ENCODE assay signal across 8 mouse cellular contexts in genomic region chr13:73692249-73692868, GRCm38 (mm10). TPM values are rescaled to one million over a fixed set of nuclear protein-coding genes. Genes with fewer than 3 reads are reported as not detected.
DNase-seq lines count a peak whose midpoint lies in the region; ATAC-seq and TF ChIP-seq lines count a peak whose summit lies in the region.

No protein-coding gene starts in this region.

- TF ChIP-seq CTCF in heart, adult 2 months (IDR thresholded peaks at IDR 0.05), result peak; percentile 73
- TF ChIP-seq CTCF in left cerebral cortex, adult 2 months (IDR thresholded peaks at IDR 0.05), result peak; percentile 70

- no peak overlapping the region for H3K9ac ChIP-seq in heart, adult 2 months (ENCODE audit: low read depth, low read length)

- TF ChIP-seq POLR2A in heart, adult 2 months (IDR thresholded peaks at IDR 0.05; ENCODE audit: insufficient read depth, low read depth, low read length), result no peak

- ATAC-seq in megakaryocyte, adult 5-6 weeks (ENCODE audit: poor library complexity, severe bottlenecking), result peak; percentile 77

- no peak overlapping the region for H3K4me3 ChIP-seq in heart, adult 2 months
- no peak overlapping the region for H3K4me3 ChIP-seq in left cerebral cortex, adult 2 months

- no peak overlapping the region for H3K27ac ChIP-seq in heart, adult 2 months
- no peak overlapping the region for H3K27ac ChIP-seq in left cerebral cortex, adult 2 months

- H3K79me2 ChIP-seq in heart, adult 2 months (replicated peaks; ENCODE audit: control insufficient read depth, insufficient read depth, low read length), result no peaks in the 10 kb centered on the region

- 29% methylated on average over 10 of the region's 10 CpGs for WGBS in heart, adult 2 months

- no peaks in the 10 kb centered on the region for H3K4me1 ChIP-seq in heart, adult 2 months (ENCODE audit: control insufficient read depth, insufficient read depth, low read length)

- peak; percentile 45 to 48 for DNase-seq in heart, adult 2 months
- no peak for DNase-seq in heart, adult 11 months
- DNase-seq in cerebellum, postnatal 10 days, result peak; percentile 85
- DNase-seq in frontal cortex, postnatal 10 days (ENCODE audit: low spot score in 2 of 2), result peak; percentile 29 to 48
- peak; percentile 20 for DNase-seq in hindlimb bud, embryonic 11.5 days (ENCODE audit: extremely low spot score, low read depth, low spot score)
- peak; percentile 43 to 53 for DNase-seq in left cerebral cortex, adult 2 months (ENCODE audit: extremely low spot score in 1 of 2, low spot score in 2 of 2)
- peak; percentile 12 to 24 for DNase-seq in right cerebral cortex, postnatal 36 days (ENCODE audit: low spot score in 2 of 2)

- no peak for TF ChIP-seq EP300 in heart, adult 2 months (IDR thresholded peaks at IDR 0.05; ENCODE audit: insufficient read depth, low read depth, low read length)

- H3K27me3 ChIP-seq in heart, adult 2 months (ENCODE audit: control insufficient read depth, insufficient read depth, low read length), result no peaks in the 10 kb centered on the region

- intact Hi-C loops in heart, adult 2 months (cut with DNase I), result loop anchor here (2.0 kb wide), 1 partner anchor 180 kb away; no protein-coding TSS in a partner anchor
- intact Hi-C loops in left cerebral cortex, adult 2 months (cut with DNase I), result loop anchor here (1.0 to 10.0 kb wide), 3 partner anchors 46 to 268 kb away; no protein-coding TSS in a partner anchor

- H3K36me3 ChIP-seq in heart, adult 2 months (ENCODE audit: control insufficient read depth, insufficient read depth, low read length), result no peaks in the 10 kb centered on the region

RNA-seq across cellular contexts. Expression of gene Slc6a19, which starts 12.3 kb away (rescaled TPM):
- total RNA-seq in heart, adult 2 months (2021), result not detected
- polyA plus RNA-seq in heart, adult 2 months (2012; rRNA removed), result 0.08 TPM in 1 of 2 replicates, not detected in the other
- under 1 TPM in 1 of 2 experiments, not detected in 1; 0.16 TPM for total RNA-seq in left cerebral cortex, adult 2 months (2021)
- total RNA-seq in megakaryocyte, adult 5-6 weeks (2015), result 0.34 TPM in 1 of 2 replicates, not detected in the other
- total RNA-seq in megakaryocyte, adult 5-6 weeks (2017), result 0.04 TPM in 1 of 2 replicates, not detected in the other

RNA-seq across cellular contexts. Expression of gene Slc6a18, which starts 14.5 kb away (rescaled TPM):
- total RNA-seq in heart, adult 2 months (2021), result not detected
- polyA plus RNA-seq in heart, adult 2 months (2012; rRNA removed), result not detected in 2 replicates
- not detected for total RNA-seq in left cerebral cortex, adult 2 months (2021)
- total RNA-seq in megakaryocyte, adult 5-6 weeks (2015), result not detected in 2 replicates
- total RNA-seq in megakaryocyte, adult 5-6 weeks (2017), result not detected in 2 replicates

RNA-seq across cellular contexts. Expression of gene Slc12a7, which starts 40.5 kb away (rescaled TPM):
- total RNA-seq in heart, adult 2 months (2021), result 100 to 1,000 TPM; 177 to 190 TPM
- 154 and 215 TPM in 2 replicates for polyA plus RNA-seq in heart, adult 2 months (2012; rRNA removed)
- 1 to 10 TPM; 2.4 to 4.8 TPM for total RNA-seq in left cerebral cortex, adult 2 months (2021)
- total RNA-seq in megakaryocyte, adult 5-6 weeks (2015), result 3.6 and 8.3 TPM in 2 replicates
- total RNA-seq in megakaryocyte, adult 5-6 weeks (2017), result 2.6 and 4.3 TPM in 2 replicates

Comparison
In these comparisons a context has a peak if more than half of its experiments do, and no peak if none do; other contexts are left out.
1. RNA of gene Slc12a7, which starts 40.5 kb away (total RNA-seq): 177 to 190 TPM in heart, adult 2 months; 2.6 to 8.3 TPM in megakaryocyte, adult 5-6 weeks and 2.4 to 4.8 TPM in left cerebral cortex, adult 2 months; every median in the first group is over 10 times any median in the second.